Mouse (Mus musculus) MEL (cell line): ENCODE data around the gene Miip. TPM values are rescaled to one million over a fixed set of nuclear protein-coding genes. Genes with fewer than 3 reads are reported as not detected.

Experiments
- DNase-seq: peaks from one replicate; pipeline ENCODE4 v3.0.0; 2011; ENCODE audit warnings: low read depth, low spot score
- H3K27ac ChIP-seq: 2 replicates; pipeline ENCODE4 v1.5.1; 2012; ENCODE audit warnings: low read depth, mild to moderate bottlenecking, control low read depth, low read length, moderate library complexity; ENCODE audit not compliant: control insufficient read depth
- H3K27me3 ChIP-seq, 2 experiments: fragments of 150-350 bp in 1 of 2; sonication (generic) in 1 of 2; 2 replicates each; pipeline ENCODE4 v1.6.1; 2012; ENCODE audit warnings: low read length in 2 of 2, mild to moderate bottlenecking in 2 of 2, improper control_type of control experiment in 1 of 2, moderate library complexity in 1 of 2; ENCODE audit not compliant: insufficient read depth in 2 of 2, control insufficient read depth in 1 of 2
- H3K36me3 ChIP-seq, 2 experiments: 2 replicates each; pipeline ENCODE4 v1.6.1; 2012 to 2014; ENCODE audit warnings: low read length in 2 of 2, improper control_type of control experiment in 1 of 2, inconsistent platforms in 1 of 2, mild to moderate bottlenecking in 1 of 2; ENCODE audit not compliant: insufficient read depth in 2 of 2, control insufficient read depth in 1 of 2
- H3K4me1 ChIP-seq, 2 experiments: fragments of 150-350 bp in 1 of 2; sonication (generic) in 1 of 2; 2 replicates each; pipeline ENCODE4 v1.6.1; 2012; ENCODE audit warnings: low read length in 2 of 2, improper control_type of control experiment in 1 of 2, mild to moderate bottlenecking in 1 of 2; ENCODE audit not compliant: insufficient read depth in 2 of 2, control insufficient read depth in 1 of 2
- H3K4me3 ChIP-seq, 2 experiments: fragments of 150-350 bp in 1 of 2; sonication (generic) in 1 of 2; 2 replicates each; pipeline ENCODE4 v1.5.1; 2012; ENCODE audit warnings: low read depth in 2 of 2, low read length in 2 of 2, mild to moderate bottlenecking in 2 of 2, moderate library complexity in 2 of 2, control low read depth in 1 of 2, improper control_type of control experiment in 1 of 2; ENCODE audit not compliant: control insufficient read depth in 1 of 2, insufficient read depth in 1 of 2
- H3K79me2 ChIP-seq: 2 replicates; pipeline ENCODE4 v1.6.1; 2012; ENCODE audit warnings: mild to moderate bottlenecking, low read length, moderate library complexity; ENCODE audit not compliant: control insufficient read depth, poor library complexity, insufficient read depth
- H3K9ac ChIP-seq: 2 replicates; pipeline ENCODE4 v1.6.1; 2012; ENCODE audit warnings: low read depth, mild to moderate bottlenecking, control low read depth, low read length, moderate library complexity; ENCODE audit not compliant: control insufficient read depth, poor library complexity, severe bottlenecking
- H3K9me3 ChIP-seq: fragments of 150-350 bp; sonication (generic); replicated peaks from 2 replicates; pipeline ENCODE4 v1.6.1; 2012; ENCODE audit warnings: mild to moderate bottlenecking, low read length, improper control_type of control experiment, moderate library complexity; ENCODE audit not compliant: insufficient read depth
- BHLHE40 ChIP-seq: IDR thresholded peaks from 2 replicates; pipeline ENCODE4 v1.6.1; 2012; ENCODE audit warnings: low read depth, mild to moderate bottlenecking, inconsistent platforms, low read length, improper control_type of control experiment, borderline replicate concordance
- CHD1 ChIP-seq: IDR thresholded peaks from 2 replicates; pipeline ENCODE4 v1.6.1; 2012; ENCODE audit warnings: low read depth, mild to moderate bottlenecking, inconsistent platforms, low read length, improper control_type of control experiment
- CHD2 ChIP-seq: IDR thresholded peaks from 2 replicates; pipeline ENCODE4 v1.6.1; 2011; ENCODE audit warnings: low read length, improper control_type of control experiment
- CTCF ChIP-seq, 3 experiments: IDR thresholded peaks in 2 of 3; conservative IDR thresholded peaks in 1 of 3; 2 replicates each; pipeline ENCODE4 v1.5.1; 2011 to 2012; ENCODE audit warnings: low read length in 3 of 3, low read depth in 2 of 3, mild to moderate bottlenecking in 2 of 3, improper control_type of control experiment in 1 of 3, inconsistent platforms in 1 of 3, mixed read lengths in 1 of 3, moderate library complexity in 1 of 3; ENCODE audit not compliant: control insufficient read depth in 1 of 3, insufficient read depth in 1 of 3, poor library complexity in 1 of 3, severe bottlenecking in 1 of 3
- E2F4 ChIP-seq: IDR thresholded peaks from 2 replicates; pipeline ENCODE4 v1.6.1; 2011; ENCODE audit warnings: low read depth, low read length, improper control_type of control experiment, borderline replicate concordance
- ELF1 ChIP-seq: IDR thresholded peaks from 2 replicates; pipeline ENCODE4 v1.6.1; 2014; ENCODE audit warnings: low read depth, mild to moderate bottlenecking, inconsistent platforms, low read length, improper control_type of control experiment, moderate library complexity
- ETS1 ChIP-seq: IDR thresholded peaks from 2 replicates; pipeline ENCODE4 v1.6.1; 2012; ENCODE audit warnings: low read depth, mild to moderate bottlenecking, inconsistent platforms, low read length, improper control_type of control experiment, moderate library complexity
- GABPA ChIP-seq: IDR thresholded peaks from 2 replicates; pipeline ENCODE4 v1.6.1; 2012; ENCODE audit warnings: low read depth, mild to moderate bottlenecking, inconsistent platforms, low read length, improper control_type of control experiment, moderate library complexity
- GATA1 ChIP-seq: IDR thresholded peaks from 2 replicates; pipeline ENCODE4 v1.6.1; 2011; ENCODE audit warnings: low read depth, low read length, improper control_type of control experiment
- HCFC1 ChIP-seq: IDR thresholded peaks from 2 replicates; pipeline ENCODE4 v1.6.1; 2012; ENCODE audit warnings: low read depth, mild to moderate bottlenecking, inconsistent platforms, low read length, improper control_type of control experiment, moderate library complexity
- KAT2A ChIP-seq: conservative IDR thresholded peaks from 2 replicates; pipeline ENCODE4 v1.6.1; 2012; ENCODE audit warnings: low read depth, low read length, improper control_type of control experiment, inconsistent platforms
- MAFK ChIP-seq: IDR thresholded peaks from 2 replicates; pipeline ENCODE4 v1.6.1; 2011; ENCODE audit warnings: low read depth, mild to moderate bottlenecking, low read length, improper control_type of control experiment, borderline replicate concordance
- MAX ChIP-seq: IDR thresholded peaks from 2 replicates; pipeline ENCODE4 v1.6.1; 2011; ENCODE audit warnings: low read length, improper control_type of control experiment
- MYB ChIP-seq: IDR thresholded peaks from 2 replicates; pipeline ENCODE4 v1.6.1; 2011; ENCODE audit warnings: mild to moderate bottlenecking, low read depth, low read length, improper control_type of control experiment
- MYC ChIP-seq: IDR thresholded peaks from 2 replicates; pipeline ENCODE4 v1.6.1; 2011; ENCODE audit warnings: low read depth, mild to moderate bottlenecking, low read length, improper control_type of control experiment, moderate library complexity
- NELFE ChIP-seq: IDR thresholded peaks from 2 replicates; pipeline ENCODE4 v1.6.1; 2011; ENCODE audit warnings: low read depth, low read length, improper control_type of control experiment
- RAD21 ChIP-seq: IDR thresholded peaks from 2 replicates; pipeline ENCODE4 v1.6.1; 2011; ENCODE audit warnings: mild to moderate bottlenecking, low read depth, low read length, improper control_type of control experiment
- RCOR1 ChIP-seq: IDR thresholded peaks from 2 replicates; pipeline ENCODE4 v1.6.1; 2012; ENCODE audit warnings: low read depth, mild to moderate bottlenecking, inconsistent platforms, low read length, improper control_type of control experiment
- SIN3A ChIP-seq: IDR thresholded peaks from 2 replicates; pipeline ENCODE4 v1.6.1; 2012; ENCODE audit warnings: low read length, improper control_type of control experiment, inconsistent platforms
- SMC3 ChIP-seq: IDR thresholded peaks from 2 replicates; pipeline ENCODE4 v1.6.1; 2011; ENCODE audit warnings: low read depth, low read length, improper control_type of control experiment
- TBP ChIP-seq: IDR thresholded peaks from 2 replicates; pipeline ENCODE4 v1.8.0; 2011; ENCODE audit warnings: low read depth, low read length, improper control_type of control experiment
- TCF12 ChIP-seq: IDR thresholded peaks from 2 replicates; pipeline ENCODE4 v1.6.1; 2014; ENCODE audit warnings: low read depth, mild to moderate bottlenecking, inconsistent platforms, low read length, improper control_type of control experiment, moderate library complexity
- USF1 ChIP-seq: IDR thresholded peaks from 2 replicates; pipeline ENCODE4 v1.6.1; 2014; ENCODE audit warnings: low read depth, mild to moderate bottlenecking, inconsistent platforms, low read length, improper control_type of control experiment, moderate library complexity
- ZKSCAN1 ChIP-seq: IDR thresholded peaks from 2 replicates; pipeline ENCODE4 v1.6.1; 2012; ENCODE audit warnings: low read depth, mild to moderate bottlenecking, inconsistent platforms, low read length, improper control_type of control experiment, moderate library complexity
- ZNF384 ChIP-seq: IDR thresholded peaks from 2 replicates; pipeline ENCODE4 v1.6.1; 2012; ENCODE audit warnings: low read depth, mild to moderate bottlenecking, inconsistent platforms, low read length, improper control_type of control experiment
- polyA plus RNA-seq, 2 experiments: library from polyadenylated mRNA; stranded (reverse) in 1 of 2; unstranded in 1 of 2; fragments of >175 nt in 1 of 2; fragments of >200 nt in 1 of 2; gene quantifications; 2 replicates each; pipeline versions ENCODE4 v1.2.1 to v1.2.4; 2012; ENCODE audit warnings: low replicate concordance in 2 of 2, low read depth in 1 of 2; ENCODE audit not compliant: insufficient read length in 2 of 2, insufficient read depth in 1 of 2, missing spikeins in 1 of 2
- total RNA-seq: library from RNA; depleted of rRNA; stranded (reverse); fragments of 300-350 nt; gene quantifications from 2 replicates; pipeline ENCODE4 v1.2.3, GENCODE M21; 2012

The Miip gene
- total and polyA plus RNA-seq, 3 experiments: 19.0 to 31.4 TPM; not detected in 1

GRCm38 (mm10) chr4:147886158-147886557 is 17.5 kb upstream of the Miip start (continued):
- no peak for TF ChIP-seq CHD2
- TF ChIP-seq, all 39 proteins: peak for 0

- Histone ChIP-seq H3K27me3 (no peaks in the 10 kb centered on the region), H3K4me1 (no peaks in the 10 kb centered on the region), H3K4me3 (no peak overlapping the region), H3K36me3 (peaks cover 0 to 11% of the 10 kb centered on the region in 2 experiments; a peak in 2 of 4 replicates), H3K79me2 (no peaks in the 10 kb centered on the region), H3K9me3 (no peaks in the 10 kb centered on the region), H3K9ac (no peak overlapping the region), H3K27ac (no peak overlapping the region)
- no peak for DNase-seq
- no peak for TF ChIP-seq NELFE
- TF ChIP-seq TBP: no peak
- no peak for TF ChIP-seq E2F4
- no peak for TF ChIP-seq TCF12
- TF ChIP-seq USF1: no peak
- no peak for TF ChIP-seq MYC
- TF ChIP-seq MYB: no peak
- TF ChIP-seq GABPA: no peak
- no peak for TF ChIP-seq MAFK
- no peak for TF ChIP-seq ELF1
- no peak for TF ChIP-seq SIN3A
- no peak for TF ChIP-seq RAD21
- no peak for TF ChIP-seq GATA1
- no peak for TF ChIP-seq SMC3
- no peak for TF ChIP-seq CTCF (IDR thresholded peaks at IDR 0.05 in 2 of 3, conservative IDR thresholded peaks at IDR 0.05 in 1 of 3; ENCODE audit: control insufficient read depth in 1 of 3, insufficient read depth in 1 of 3, low read depth in 2 of 3, low read length in 3 of 3, poor library complexity in 1 of 3, severe bottlenecking in 1 of 3)
- no peak for TF ChIP-seq ETS1
- TF ChIP-seq KAT2A: no peak
- no peak for TF ChIP-seq ZKSCAN1
These were observed 15.5 kb upstream of the Miip start for GRCm38 (mm10) chr4:147884138-147884537.

GRCm38 (mm10) chr4:147883041-147883440 is 14.4 kb upstream of the Miip start:
- no peak overlapping the region for H3K4me3 ChIP-seq
- TF ChIP-seq RCOR1: no peak
- no peak for TF ChIP-seq USF1
- no peak for TF ChIP-seq KAT2A
- no peak for TF ChIP-seq ZKSCAN1
- no peak for TF ChIP-seq CHD1
- no peak for TF ChIP-seq BHLHE40
- no peak for TF ChIP-seq MAX
- no peak for TF ChIP-seq HCFC1
- TF ChIP-seq ELF1: no peak
- no peak for TF ChIP-seq TCF12
- no peak for TF ChIP-seq ZNF384
- TF ChIP-seq MYB: no peak
- no peaks in the 10 kb centered on the region for H3K9me3 ChIP-seq
- H3K27me3 ChIP-seq: no peaks in the 10 kb centered on the region
- H3K4me1 ChIP-seq: no peaks in the 10 kb centered on the region
- no peak for DNase-seq
- no peak overlapping the region for H3K27ac ChIP-seq
- no peak overlapping the region for H3K9ac ChIP-seq
- H3K36me3 ChIP-seq: peaks cover 0 to 12% of the 10 kb centered on the region in 2 experiments; a peak in 2 of 4 replicates
- no peaks in the 10 kb centered on the region for H3K79me2 ChIP-seq
